Mouse (Mus musculus): ENCODE data around the gene Hoxc9.

DNA sequence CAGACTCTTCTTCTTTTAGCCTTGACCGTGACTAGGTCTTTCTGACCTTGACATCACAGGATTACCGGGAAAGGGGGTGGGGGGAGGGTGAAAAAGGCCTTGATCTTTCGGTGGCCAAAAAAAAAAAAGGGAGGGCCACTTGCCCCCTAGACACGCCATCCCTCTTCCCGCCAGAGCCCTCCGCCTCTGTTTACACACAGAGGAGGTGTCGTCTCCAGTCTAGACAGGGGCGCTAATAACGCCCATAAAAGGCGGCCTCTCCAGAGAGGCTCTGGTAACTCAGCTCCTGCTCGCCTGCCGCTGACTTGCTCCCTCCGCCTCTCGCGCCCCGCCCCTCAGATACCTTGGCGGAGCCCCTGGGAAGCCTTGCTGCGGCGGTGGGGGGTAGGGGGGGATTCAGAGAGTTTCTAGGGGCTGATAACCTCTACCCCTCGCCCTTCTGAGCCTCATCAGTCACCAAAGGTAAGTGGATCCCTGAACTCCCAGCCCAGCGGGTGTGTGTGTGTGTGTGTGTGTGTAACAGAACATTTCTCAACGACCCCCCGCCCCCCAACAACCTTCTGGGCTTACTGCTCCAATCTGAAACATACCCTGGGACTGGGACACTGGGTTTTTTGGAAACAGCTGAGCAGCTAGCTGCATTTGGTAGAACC is 44.4 kb upstream of the Hoxc9 start:
- TF ChIP-seq ZNF384 (IDR thresholded peaks at IDR 0.05; ENCODE audit: low read depth, low read length) (peak; percentile 92), CHD2 (IDR thresholded peaks at IDR 0.05; ENCODE audit: low read depth, low read length) (no peak), HCFC1 (IDR thresholded peaks at IDR 0.05; ENCODE audit: borderline replicate concordance, insufficient read depth, low read length) (no peak), MAFK (IDR thresholded peaks at IDR 0.05; ENCODE audit: insufficient read depth, low read depth, low read length) (no peak), ZC3H11A (IDR thresholded peaks at IDR 0.05; ENCODE audit: borderline replicate concordance, low read depth, low read length) (no peak)

Data from ES-E14 (cell line).